Mouse (Mus musculus) left cerebral cortex, postnatal 25 days (tissue): ENCODE results near the gene Ccdc116. TPM values are rescaled to one million over a fixed set of nuclear protein-coding genes. Genes with fewer than 3 reads are reported as not detected.
"Not testable (repeated sequence)": the region's sequence is repeated elsewhere in the genome, so short reads cannot be mapped to it uniquely, and the experiment has no call there.

ENCODE experiments used
- DNase-seq, 2 experiments: peaks; one replicate each; pipeline ENCODE4 v3.0.0; 2022; ENCODE audit warnings: low spot score in 2 of 2, mixed read lengths in 1 of 2
- intact Hi-C: fragments of 180-260 bp; cut with DNase I; formaldehyde crosslinking; loops from one replicate; pipeline ENCODE4 v1.15.1; 2025
- total RNA-seq, 2 experiments: library from RNA; stranded (reverse); gene quantifications; 2 replicates each; pipeline ENCODE4 v1.2.3; 2021

Ccdc116 gene
- 1 to 10 TPM; 1.9 to 2.3 TPM for total RNA-seq

DNA sequence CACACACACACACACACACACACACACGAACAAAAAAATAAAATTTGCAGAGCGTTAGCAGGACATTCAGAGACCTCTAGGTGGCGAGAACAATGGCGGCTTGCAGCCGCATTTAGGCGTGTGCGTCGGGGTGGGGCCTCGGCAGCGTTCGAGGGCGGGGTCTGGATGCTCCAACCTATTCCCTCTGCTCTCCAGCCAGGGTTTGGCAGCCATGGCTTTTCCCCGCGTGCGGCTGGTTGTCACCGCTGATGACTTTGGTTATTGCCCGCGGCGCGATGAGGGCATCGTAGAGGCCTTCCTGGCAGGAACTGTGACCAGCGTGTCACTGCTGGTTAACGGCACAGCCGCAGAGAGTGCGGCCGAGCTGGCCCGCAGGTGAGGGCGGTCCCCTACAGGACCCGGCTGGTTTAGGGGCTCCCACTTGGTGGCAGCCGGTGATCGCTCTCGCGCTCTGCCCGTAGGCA lies at the start of gene Ccdc116:
TSS of gene Ccdc116 (minus strand) at position 458 of the 464 bp plus-strand sequence.
- peak; percentile 83 to 88 for DNase-seq
- intact Hi-C loops: no loop called here

DNA sequence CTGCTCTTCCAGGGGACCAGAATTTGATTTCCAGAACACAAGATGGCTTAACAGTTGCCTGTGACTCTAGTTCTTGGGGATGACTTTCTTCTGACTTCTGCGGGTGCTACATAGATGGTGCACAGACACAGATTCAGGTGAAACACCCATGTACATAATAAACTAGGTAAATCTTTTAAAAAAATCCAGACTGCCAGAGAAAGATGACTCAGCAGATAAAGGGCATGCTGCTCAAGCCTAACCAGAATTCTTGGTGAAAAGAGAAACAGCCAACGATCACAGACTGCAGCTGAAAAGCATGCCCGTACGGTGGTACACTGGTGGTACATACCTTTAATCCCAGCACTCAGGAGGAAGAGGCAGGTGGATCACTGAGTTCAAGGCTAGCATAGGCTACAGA lies 46.8 kb upstream of the Ccdc116 start:
- intact Hi-C loops: no loop called here
- DNase-seq: no peak

DNA sequence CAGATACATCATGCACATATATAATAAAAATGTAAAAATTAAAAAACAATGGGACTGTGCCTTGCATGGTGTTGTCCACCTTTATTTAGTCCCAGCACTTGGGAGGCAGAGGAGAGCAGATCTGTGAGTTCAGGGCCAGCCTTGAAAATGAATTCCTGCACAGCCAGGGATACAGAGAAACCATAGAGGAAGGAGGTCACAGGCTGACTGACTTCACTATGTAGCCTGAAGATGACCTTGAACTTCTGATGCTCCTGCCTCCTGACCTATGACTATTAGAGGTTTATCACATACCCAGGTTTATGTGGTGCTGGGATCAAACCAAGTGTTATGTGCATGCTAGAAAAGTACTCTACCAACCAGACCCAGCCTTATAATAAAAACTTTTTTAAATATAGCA lies 38.4 kb upstream of the Ccdc116 start:
- no peak for DNase-seq
- intact Hi-C loops: no loop called here

DNA sequence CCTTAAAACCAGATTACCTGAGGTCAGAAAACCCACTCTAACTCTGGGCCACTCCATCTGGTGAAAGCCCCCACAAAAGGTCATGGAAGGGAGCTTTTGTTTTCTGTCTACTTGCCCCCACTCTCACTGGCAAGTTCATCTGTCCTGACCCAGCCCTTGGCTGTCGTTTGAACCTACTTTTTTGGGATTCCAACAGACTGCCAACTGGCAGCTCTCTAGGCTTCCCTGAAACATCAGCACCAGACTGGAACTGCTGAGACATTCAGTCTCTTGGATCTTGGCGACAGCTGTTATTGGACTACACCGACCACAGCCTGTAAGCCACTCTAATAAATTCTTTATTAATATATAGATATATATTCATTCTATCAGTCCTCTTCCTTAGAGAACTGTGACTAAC lies 36.0 kb upstream of the Ccdc116 start:
- intact Hi-C loops: no loop called here
- no peak for DNase-seq

DNA sequence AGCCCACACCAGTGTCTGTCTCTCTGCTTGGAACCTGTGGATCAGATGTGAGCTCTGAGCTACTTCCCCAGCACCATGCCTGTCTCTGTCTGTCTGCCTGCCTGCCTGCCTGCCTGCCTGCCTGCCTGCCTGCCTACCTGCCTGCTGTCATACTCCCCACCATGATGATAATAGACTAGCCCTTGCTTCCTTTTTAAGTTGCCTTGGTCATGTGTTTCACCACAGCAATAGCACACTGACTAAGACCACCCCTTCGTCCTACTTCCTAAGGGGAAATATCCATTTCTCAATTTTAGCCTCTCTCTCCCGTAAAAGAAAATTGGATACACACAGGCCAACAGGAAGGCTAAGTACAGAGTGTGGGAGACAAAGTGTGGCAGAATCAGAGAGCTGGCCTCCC lies 35.1 kb upstream of the Ccdc116 start:
- intact Hi-C loops: no loop called here
- DNase-seq: no peak

DNA sequence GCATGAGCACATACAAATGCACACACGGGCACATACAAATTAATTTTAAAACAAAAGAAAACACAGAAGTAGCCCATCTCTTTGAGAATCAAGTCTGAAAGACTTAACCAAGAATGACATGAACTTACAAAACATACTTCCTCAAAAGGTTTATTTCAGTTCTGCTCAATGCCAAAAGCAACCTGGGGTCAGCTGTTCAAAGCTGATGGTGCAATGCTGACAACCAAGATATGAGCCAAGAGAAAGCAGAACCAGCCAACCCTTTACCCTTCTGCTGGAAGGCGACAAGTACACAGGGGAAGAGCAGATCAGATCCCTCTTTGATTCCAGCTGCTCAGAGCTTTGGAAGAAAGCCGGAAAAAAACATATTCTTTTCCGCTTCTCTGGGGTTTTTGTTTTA lies 34.4 kb upstream of the Ccdc116 start:
- peak in 1 of 2 experiments; percentile 11 for DNase-seq
- intact Hi-C loops: no loop called here

DNA sequence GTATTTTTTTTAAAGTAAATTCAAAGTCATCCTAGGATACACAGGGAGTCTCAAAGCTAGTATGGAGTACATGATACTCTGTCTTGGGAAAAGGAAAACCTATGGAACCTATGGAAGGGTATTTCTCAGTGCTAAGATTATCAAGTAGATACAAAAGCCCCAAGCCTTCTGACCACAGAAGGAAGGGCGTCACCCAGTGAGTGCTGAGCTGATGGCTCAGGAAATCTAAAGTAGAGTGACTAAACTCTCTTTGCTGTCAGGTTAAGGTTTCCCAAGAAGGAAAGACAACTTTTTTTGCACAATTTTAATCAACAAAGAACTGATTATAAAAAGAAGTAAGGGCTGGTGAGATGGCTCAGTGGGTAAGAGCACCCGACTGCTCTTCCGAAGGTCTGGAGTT lies 32.7 kb upstream of the Ccdc116 start:
- intact Hi-C loops: no loop called here
- DNase-seq: no peak

DNA sequence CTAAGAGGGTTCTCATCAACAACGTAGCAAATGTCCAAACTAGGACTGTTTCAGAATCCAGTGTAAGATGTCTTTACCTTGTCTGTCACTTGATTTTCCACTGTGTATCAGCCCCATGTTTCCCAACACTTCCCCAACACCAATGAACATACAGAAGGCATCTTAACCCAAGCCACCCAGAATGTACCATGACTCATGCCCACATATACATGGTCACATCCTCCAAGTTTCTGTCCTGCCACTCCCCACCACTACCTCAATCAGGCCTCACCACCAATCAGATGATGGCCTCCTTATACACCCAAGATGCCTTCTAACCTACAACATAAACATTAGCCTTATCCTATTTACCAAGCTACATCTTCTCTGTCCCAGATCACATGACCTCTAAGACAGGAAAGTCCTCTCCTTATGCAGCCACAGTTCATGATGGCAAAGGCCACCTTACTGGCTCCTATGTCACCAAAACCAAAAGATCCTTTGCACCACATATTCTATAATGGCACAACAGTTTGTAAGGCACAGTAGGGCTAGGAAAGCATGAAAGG lies 30.7 kb upstream of the Ccdc116 start:
- intact Hi-C loops: no loop called here
- DNase-seq: no peak

DNA sequence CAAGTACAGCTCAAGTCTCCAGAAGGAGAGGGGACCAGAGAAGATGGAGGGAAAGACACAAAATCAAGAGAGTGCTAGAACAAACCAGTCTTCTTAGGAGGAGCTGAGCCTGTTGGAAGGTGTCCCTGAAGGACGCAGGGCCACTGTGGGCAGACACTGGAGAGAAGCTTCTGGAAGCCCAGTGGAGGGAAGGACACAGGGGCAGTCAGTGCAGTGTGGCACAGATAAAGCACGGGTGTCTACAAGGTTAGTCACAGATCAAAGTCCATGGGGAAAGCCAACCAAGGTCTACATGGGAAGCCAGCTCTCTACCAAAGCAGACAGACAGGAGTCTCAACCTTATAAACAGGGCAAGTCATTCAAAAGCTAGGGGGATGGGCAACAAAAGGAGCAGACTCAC lies 28.7 kb upstream of the Ccdc116 start:
- DNase-seq: no peak
- intact Hi-C loops: no loop called here

DNA sequence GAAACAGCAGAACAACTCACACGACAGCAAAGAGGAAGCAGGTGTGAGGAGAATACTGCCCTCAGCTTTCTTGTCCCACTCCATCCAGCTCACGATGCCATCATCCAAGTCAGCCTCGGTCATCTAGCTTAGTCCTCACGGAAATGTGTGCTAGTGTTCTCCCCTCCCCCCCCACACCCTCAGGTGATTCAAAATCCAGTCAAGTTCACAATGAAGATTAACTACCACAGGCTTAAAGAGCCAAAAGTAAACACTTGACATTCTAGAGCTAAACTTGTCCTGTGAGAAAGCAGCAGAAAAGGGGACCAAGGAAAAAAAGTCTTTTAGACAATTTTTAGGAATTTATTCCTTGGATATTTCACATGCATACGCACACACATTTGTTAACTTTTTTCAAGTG lies 21.0 kb upstream of the Ccdc116 start:
- intact Hi-C loops: no loop called here
- no peak for DNase-seq

DNA sequence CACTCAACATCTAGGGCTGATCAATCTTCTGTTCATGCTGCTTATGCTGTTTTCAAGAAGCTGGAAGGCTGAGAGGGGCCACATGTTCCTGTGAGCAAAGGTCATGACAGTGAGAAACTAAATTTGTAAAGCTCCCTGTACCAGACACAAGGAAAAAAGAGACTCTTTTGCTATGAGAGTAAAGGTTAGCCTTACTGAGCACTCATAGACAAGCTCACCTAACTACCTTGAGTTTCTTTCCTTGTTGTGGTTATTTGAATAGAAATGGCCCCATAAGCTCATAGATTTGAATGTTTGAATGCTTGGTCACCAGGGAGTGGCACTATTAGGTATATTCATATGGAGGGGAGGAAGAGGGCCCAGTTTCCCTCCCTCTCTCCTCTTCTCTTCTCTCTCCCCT lies 20.1 kb upstream of the Ccdc116 start:
- intact Hi-C loops: no loop called here
- no peak for DNase-seq

DNA sequence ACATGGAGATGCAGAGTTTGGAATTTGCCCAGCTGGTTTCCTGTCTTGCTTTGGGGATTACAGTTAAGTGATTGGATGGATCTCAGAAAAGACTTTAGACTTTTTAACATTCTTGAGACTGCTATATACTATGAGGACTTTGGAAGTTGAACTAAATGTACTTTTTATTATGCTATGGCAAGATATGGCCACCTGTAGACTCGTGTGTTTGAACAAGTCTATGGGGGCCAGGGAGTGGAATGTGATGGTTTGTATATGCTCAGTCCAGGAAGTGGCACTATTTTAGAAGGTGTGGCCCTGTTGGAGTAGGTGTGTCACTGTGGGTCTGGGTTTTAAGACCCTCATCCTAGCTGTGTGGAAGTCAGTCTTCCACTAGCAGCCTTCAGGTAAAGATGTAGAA lies 18.4 kb upstream of the Ccdc116 start:
- intact Hi-C loops, DNase-seq: not testable (repeated sequence)

DNA sequence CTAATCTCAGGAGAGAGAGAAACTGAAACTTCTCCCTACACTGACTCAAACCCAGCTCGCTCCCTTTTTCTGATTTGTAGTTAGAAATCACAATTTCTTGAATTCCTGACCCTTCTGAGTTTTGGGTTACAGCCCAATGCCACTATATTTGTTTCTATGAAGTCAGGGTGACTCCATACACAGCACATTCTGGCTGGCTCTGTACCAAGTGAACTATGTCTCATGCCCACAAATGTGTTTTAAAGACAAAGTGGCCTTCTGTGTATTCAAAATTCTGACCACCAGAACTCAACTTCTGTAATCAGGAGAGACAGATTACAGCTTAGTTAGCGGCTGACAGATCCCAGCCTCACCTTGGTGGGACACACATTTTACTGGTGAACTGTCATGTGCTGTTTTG lies 7.3 kb upstream of the Ccdc116 start:
- DNase-seq: no peak
- intact Hi-C loops: no loop called here

DNA sequence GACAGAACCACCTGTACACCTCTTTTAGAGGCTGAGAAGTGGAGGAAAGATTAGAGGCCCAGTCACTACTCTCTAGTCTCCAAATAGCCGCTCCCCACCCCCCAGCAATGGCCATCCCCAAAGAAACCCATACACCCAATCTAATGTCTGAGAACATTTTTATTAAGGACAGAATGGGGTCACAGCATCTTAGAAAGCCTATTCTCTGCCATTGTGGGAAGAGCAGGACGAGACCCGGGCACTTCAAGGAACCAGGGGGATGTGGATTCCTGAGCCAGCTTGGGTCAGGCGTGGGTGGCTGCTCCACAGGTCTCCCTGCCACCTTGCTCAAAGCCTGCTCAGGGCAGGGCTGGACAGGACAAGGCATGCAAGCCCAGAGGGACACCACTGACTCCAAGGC lies 4.8 kb upstream of the Ccdc116 start:
- no peak for DNase-seq
- intact Hi-C loops: no loop called here

DNA sequence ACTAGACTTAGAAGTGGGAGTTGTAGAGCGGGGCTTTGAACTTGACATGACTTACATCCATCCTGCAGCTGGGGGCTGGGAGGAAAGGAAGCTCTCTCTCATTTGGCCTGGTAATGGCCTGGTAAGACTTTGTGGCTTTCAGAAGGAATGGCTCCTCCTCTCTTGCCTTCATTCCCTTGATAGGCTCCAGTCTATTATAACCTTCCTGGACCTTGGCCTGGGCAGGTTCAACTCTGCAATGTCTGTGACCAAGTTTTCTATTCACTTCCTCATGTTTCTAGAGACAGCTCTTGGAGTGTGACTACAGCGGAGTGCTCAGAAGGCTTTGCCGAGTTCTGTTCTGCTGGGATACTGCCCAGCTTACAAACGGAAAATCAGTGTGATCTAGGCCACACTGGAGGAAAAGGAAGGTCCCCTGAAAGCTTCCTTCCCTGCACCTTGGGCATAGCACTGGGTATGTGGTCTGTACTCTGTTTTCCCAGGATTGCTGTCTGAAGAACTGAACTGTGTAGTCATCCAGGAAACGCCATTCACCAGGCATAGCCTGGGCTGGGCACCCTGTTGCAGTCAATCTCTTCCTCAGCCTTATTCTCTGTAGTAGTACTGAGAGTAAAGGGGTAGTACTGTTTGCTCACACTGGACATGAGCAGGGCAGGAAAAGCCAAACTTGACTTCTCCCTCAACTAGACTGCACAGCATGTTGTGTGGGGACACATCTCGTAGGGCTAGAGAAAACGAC lies 3.7 kb upstream of the Ccdc116 start:
- intact Hi-C loops: no loop called here
- DNase-seq: no peak

DNA sequence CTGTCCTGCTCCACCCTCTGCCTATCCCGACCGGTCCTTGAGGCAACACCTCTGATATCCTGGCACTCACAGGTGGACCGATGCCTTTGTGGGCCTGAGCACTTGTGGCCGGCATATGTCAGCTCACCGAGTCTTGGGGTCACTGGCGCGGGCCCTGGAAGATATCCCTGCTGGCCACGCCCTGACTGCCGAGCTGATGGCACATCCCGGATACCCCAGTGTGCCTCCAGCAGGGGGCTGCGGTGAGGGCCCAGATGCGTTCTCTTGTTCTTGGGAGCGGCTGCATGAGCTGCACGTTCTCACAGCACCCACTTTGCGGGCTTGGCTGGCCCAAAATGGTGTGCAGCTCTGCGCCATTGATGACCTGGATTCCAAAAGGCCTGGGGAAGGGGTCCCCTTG lies 1.1 kb upstream of the Ccdc116 start:
- DNase-seq: no peak
- intact Hi-C loops: no loop called here

DNA sequence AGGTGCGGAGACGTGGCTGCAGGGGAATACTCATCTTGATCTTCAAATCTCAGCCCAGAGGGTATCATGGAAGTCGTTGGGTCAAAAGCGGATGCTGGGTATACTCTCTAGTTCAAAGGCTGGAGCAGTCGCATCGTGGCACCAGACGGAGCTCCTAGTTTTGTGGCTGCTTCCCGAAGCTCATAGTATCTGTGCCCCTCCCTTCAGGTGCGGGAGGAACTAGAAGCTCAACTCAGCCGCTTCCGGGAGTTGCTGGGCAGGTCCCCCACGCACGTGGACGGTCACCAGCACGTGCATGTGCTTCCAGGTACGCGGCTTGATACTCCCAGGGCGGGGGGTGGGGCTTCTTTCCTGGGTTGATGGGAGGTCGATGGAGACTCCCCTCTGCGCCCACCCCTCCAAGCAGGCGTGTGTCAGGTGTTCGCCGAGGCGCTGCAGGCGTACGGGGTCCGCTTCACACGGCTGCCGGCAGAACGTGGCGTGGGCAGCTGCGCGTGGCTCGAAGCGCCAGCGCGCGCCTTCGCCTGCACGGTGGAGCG lies 431 bp upstream of the Ccdc116 start:
- peak; percentile 43 to 50 for DNase-seq
- intact Hi-C loops: no loop called here

DNA sequence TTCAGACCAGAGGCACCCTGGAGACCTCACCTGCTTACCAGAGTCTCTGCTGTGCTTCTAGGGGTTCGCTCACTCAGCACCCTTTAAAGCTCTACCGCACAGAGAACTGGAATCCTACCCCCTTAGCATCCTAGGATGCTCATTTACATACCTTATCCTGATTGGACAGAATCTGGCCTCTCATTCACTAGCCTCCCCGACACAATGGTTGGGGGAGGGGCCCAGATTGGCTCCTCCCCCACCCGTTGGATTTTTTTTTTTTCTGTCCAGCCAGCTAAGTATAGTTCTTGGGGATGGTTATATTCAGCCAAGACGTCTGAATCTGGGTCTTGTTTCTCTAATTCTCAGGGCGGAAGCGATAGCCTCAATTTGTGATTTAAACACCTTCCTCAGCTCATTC lies 2.7 kb downstream of the Ccdc116 start, which contains the start of gene Ydjc:
TSS of gene Ydjc (plus strand) at position 283 of the 400 bp plus-strand sequence.
- intact Hi-C loops: no loop called here
- no peak for DNase-seq

DNA sequence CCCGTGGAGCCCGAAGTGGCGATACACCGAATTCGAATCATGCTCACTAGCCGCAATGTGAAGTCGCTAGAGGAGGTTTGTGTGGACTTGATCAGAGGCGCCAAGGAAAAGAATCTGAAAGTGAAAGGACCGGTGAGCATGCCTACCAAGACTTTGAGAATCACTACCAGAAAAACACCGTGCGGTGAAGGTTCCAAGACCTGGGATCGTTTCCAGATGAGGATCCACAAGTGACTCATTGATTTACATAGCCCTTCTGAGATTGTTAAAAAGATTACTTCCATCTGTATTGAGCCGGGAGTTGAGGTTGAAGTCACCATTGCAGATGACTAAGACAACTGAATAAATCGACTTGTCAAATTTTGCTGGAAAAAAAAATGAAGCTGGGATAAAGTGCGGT lies 9.7 kb downstream of the Ccdc116 start:
- intact Hi-C loops: no loop called here
- DNase-seq: no peak

DNA sequence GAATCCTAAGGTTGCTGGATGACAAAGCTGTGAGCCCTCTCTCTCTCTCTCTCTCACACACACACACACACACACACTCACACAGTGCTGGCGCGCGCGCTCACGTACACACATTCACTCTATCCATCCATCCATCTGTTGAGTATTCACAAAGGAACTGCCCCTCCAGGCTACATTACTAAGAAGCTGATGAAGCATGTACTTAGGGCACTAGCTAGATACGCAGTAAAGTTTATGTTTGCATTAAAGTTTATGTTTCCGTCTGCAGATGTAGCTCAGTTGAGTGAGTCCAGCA lies 14.2 kb downstream of the Ccdc116 start:
- no peak for DNase-seq
- intact Hi-C loops: loop anchor here (2.0 to 5.0 kb wide), 2 partner anchors 74 to 142 kb away; partner anchors contain the start of gene Rimbp3
